Mouse (Mus musculus) midbrain, embryonic 10.5 days (tissue): ENCODE measurements around the gene Irf2bpl. TPM values are rescaled to one million over a fixed set of nuclear protein-coding genes. Genes with fewer than 3 reads are reported as not detected.

Source experiments
- DNase-seq: peaks from one replicate; pipeline ENCODE4 v3.0.0-alpha.2; 2017; ENCODE audit warnings: low spot score
- H3K27ac ChIP-seq: fragments of 300-500 bp; sonication (generic); replicated peaks from 2 replicates; pipeline ENCODE4 v1.5.1; 2016; ENCODE audit warnings: mild to moderate bottlenecking
- H3K27me3 ChIP-seq: fragments of 300-500 bp; sonication (generic); 2 replicates; pipeline ENCODE4 v1.6.1; 2016; ENCODE audit warnings: low read depth, mild to moderate bottlenecking; ENCODE audit not compliant: poor library complexity, severe bottlenecking
- H3K36me3 ChIP-seq: fragments of 300-500 bp; sonication (generic); 2 replicates; pipeline ENCODE4 v1.6.1; 2016; ENCODE audit warnings: mild to moderate bottlenecking, moderate library complexity
- H3K4me1 ChIP-seq: fragments of 300-500 bp; sonication (generic); 2 replicates; pipeline ENCODE4 v1.6.1; 2016
- H3K4me3 ChIP-seq: fragments of 300-500 bp; sonication (generic); 2 replicates; pipeline ENCODE4 v1.5.1; 2016; ENCODE audit warnings: mild to moderate bottlenecking, moderate library complexity
- H3K9me3 ChIP-seq: fragments of 300-500 bp; sonication (generic); replicated peaks from 2 replicates; pipeline ENCODE4 v1.6.1; 2016; ENCODE audit warnings: mild to moderate bottlenecking
- WGBS: fragments of 180-500 bp; shearing (Covaris S2); methylation state at CpG from one replicate; pipeline ENCODE4 v1.1.7; 2016; 5-methylcytosine and 5-hydroxymethylcytosine counted together
- polyA plus RNA-seq: library from polyadenylated mRNA; unstranded; fragments of >200 nt; fragmentation: Nextera tagmentation; extraction: Ambion mirVana; gene quantifications from 2 replicates; pipeline ENCODE4 v1.2.1, GENCODE M21; 2016

Irf2bpl gene
- polyA plus RNA-seq, 1 experiment from 2014 or later = 28.6 TPM

DNA sequence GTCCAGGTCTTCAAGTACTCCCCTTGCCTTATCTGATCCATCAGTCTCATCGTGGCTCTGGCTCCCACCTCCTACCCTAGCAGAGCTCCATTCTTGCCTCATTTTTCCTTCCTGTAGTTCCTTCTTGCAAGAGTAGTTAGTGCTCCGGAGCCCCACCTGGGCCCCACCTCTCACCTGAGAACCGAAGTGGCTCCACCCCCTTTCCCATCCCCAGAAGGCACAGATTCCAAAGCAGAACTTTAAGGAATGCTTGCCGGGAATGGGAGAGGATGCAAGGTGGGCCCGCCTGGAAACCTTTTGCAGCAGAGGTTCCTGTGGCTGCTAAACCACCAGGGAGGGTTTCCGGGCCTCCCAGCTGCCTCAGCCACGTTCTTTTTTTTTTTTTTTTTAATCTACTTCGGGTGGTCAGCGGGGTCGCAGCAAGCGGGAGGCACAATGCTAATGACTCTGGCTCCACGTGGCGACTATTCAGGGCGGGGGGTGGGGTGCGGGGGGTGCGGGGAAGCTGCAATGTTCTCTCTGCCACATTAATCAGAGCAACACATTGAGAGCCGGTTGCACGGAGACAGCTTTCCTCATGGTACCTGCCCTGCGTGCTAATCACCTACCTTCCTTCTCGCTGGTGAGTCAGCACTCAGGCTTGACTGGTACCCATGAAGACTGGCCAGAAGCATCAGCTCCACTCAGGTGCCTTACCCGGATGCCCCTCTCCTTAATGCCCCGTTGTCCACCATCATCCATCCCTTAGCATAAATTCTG is 27.9 kb upstream of the Irf2bpl start:
- peaks cover 50% of the 10 kb centered on the region for H3K4me1 ChIP-seq
- peak overlapping the region; percentile 68 for H3K27ac ChIP-seq
- DNase-seq = no peak
- H3K9me3 ChIP-seq = no peaks in the 10 kb centered on the region
- no peaks in the 10 kb centered on the region for H3K36me3 ChIP-seq
- peak overlapping the region; percentile 24; the same call in 1 of the 2 replicates for H3K4me3 ChIP-seq
- WGBS = 8% methylated on average over 22 of the region's 22 CpGs
- H3K27me3 ChIP-seq = peaks cover 72% of the 10 kb centered on the region

DNA sequence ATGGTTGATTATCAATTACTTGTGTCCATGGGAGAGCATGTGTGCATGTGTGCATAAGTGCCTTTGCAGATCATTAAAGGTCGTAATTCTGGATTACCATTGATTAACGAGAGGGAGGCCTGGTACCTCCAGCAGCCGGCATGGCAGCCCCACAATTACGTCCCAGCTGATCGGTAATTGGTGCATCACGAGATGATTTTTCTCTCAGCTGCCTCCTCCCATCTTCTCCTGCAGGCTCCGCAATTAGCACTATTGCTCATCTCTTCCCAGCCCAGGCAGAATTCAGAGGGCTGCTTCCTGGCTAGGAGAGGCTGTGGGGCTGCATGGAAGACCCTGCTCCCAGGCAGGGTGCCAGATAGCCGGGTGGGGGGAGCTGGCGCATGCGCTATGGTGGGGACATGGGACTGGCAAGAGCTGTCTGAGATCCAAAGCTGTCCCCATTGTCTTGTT is 26.9 kb upstream of the Irf2bpl start:
- Histone ChIP-seq H3K27me3 (peaks cover 80% of the 10 kb centered on the region), H3K9me3 (no peaks in the 10 kb centered on the region), H3K4me1 (peaks cover 44% of the 10 kb centered on the region), H3K27ac (peak overlapping the region; percentile 68), H3K36me3 (no peaks in the 10 kb centered on the region), H3K4me3 (no peak overlapping the region)
- 64% methylated on average over 10 of the region's 10 CpGs for WGBS
- no peak for DNase-seq

DNA sequence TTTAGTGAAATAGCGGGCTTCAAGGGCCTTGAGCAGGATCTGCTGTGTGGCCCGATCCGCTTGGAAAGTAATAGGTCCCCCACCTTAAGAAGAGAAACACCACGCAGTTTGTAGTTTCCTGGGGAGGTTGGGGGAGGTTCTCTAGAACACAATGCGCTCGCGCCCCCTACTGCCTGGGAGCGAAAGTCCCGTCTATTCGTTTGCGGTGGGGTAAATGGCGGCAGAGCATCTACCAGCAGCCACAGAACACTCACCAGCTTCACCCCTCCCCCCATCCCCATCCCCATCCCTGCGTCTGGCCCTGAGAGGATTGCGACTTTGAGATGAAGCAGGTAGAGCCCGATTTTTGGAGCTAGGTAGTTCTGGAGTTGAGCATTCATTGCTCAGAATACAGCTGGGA is 21.8 kb upstream of the Irf2bpl start:
- peaks cover 36% of the 10 kb centered on the region for H3K4me1 ChIP-seq
- peak; percentile 81 for DNase-seq
- WGBS = 3% methylated on average over 15 of the region's 15 CpGs

DNA sequence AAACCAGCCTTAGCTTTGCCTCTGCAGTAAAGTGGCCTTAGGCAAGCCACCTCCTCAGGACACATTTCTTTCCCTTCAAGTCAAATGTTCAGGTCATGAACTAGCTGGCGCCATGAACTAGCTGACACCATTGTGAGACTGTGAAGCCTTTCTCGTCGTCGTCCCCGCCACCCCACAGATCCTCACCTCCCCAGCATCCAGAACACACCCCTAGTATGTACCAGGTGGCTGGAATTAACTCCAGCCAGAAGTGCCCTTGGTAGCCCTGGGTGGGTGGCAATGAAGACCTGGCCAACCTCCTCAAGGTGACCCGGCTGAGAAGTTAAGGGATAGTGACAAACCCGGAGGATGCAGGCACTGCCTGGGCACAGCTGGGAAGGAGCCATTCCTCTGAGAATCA is 21.3 kb upstream of the Irf2bpl start:
- H3K4me1 ChIP-seq = peaks cover 36% of the 10 kb centered on the region
- no peak overlapping the region for H3K4me3 ChIP-seq
- peaks cover 42% of the 10 kb centered on the region for H3K27me3 ChIP-seq
- no peak for DNase-seq
- peak overlapping the region; percentile 56; the same call in 1 of the 2 replicates for H3K27ac ChIP-seq
- 67% methylated on average over 7 of the region's 7 CpGs for WGBS
- no peaks in the 10 kb centered on the region for H3K9me3 ChIP-seq
- H3K36me3 ChIP-seq = no peaks in the 10 kb centered on the region

More for the DNA sequence above, 21.8 kb upstream of the Irf2bpl start:
- Histone ChIP-seq H3K27ac (0 out of 2 replicates have a peak overlapping the region, but pooled peaks have one; percentile 46), H3K4me3 (no peak overlapping the region), H3K27me3 (peaks cover 47% of the 10 kb centered on the region), H3K9me3 (no peaks in the 10 kb centered on the region), H3K36me3 (no peaks in the 10 kb centered on the region)

DNA sequence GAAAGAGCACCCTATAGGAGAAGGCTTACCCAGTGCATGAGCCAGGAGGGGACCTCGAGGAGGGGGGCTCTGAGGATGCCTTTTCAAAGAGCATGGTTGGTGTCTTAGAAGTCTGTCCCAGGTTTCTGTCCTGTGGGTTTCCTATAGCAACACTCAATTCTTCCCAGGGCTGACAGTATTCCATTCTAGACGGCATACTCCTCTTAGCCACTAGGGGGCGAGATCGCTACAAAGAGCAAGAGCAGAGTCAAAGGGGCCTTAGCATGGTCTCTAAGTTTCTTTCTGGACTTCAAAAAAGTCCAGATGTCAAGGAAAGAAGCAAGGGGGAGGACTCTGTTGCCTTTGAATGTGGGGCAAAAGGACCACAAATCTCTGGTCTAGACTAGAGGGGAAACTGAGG is 20.6 kb upstream of the Irf2bpl start:
- Histone ChIP-seq H3K36me3 (no peaks in the 10 kb centered on the region), H3K27ac (peak overlapping the region; percentile 56), H3K27me3 (peaks cover 37% of the 10 kb centered on the region), H3K9me3 (no peaks in the 10 kb centered on the region), H3K4me3 (no peak overlapping the region), H3K4me1 (peaks cover 38% of the 10 kb centered on the region)
- peak; percentile 47 for DNase-seq
- WGBS = 14% methylated on average over 4 of the region's 4 CpGs

DNA sequence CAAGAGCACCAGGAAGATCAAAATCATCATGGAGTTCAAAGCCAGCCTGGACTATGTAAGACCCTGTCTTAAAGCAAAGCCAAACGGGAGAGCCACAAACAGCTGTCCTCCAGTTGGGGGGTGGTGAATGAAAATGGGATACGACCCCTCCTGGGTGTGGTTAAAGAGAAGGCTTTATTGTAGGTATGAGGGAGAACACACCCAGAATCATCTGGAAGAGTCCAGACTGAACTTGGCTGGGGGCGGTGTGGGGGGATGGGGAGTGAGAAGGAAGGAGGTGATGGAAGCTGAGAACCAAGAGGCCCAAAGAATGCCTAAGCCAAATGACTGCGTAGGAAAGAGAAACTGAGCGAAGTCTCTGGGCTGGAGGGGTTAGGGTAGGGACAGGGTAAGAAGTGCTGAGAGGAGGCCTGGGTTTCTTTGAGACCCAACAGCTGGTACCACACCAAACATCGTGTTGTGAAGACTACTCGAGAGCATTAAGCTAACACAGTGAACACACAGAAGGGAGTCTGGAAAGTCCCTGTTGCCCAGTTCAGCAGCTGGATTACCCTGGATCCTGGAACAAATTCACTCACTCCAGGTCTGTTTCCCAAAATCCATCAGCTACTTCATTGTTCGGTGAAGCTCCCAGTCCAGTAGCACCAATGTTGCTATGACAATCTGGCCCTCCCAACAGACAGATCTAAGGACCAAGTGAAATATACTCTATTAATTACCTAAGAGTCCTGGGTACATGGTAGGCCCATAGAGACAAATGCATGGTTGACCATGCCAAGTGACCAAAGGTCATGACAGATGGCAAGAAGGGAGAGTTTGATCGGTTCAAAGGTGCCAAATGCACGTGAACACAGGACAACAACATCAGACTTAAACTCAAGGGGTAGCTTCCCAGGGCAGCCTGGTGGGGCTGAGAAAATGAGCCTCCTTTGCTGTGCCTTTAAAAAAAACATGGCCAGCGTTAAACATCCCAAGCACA is 19.5 kb upstream of the Irf2bpl start:
- Histone ChIP-seq H3K27me3 (peaks cover 28% of the 10 kb centered on the region), H3K36me3 (no peaks in the 10 kb centered on the region), H3K27ac (peak overlapping the region; percentile 56), H3K4me3 (no peak overlapping the region), H3K4me1 (peaks cover 42% of the 10 kb centered on the region), H3K9me3 (no peaks in the 10 kb centered on the region)
- DNase-seq = no peak
- 86% methylated on average over 11 of the region's 11 CpGs for WGBS

DNA sequence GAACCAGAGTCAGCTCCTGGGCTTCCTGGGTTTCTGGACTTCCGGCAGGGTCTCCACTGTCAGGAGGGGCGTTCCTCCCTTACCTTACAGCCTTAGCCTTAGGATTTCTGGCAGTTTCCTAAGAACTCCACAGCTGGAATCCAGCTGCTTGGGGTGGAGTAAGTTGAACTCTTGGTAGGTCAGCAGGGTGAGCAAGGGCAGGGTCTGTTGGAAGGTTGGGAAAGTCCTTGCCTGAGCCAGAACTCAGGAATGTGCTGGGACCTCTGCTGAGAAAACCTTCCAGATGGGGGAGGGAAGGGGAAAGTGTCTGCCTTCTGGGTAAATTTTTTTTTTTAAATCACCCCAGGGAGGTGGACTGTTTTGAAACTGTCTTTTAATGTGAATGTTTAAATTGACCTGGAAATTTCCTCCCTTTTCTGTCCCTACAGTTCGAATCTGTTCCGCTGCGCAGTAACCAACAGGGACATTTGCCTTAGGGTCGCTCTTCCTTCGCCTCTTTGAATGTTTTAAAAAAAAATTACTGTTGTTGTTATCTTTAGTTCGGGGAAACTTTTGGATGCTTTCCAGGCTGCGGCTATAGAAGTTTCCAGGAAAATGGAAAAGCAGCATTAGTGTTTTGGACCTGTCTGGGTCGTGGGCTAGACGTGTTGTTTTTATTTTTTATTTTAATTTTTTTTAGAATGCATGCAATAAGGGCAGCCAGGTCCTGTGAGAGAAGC is 15.0 kb upstream of the Irf2bpl start:
- H3K4me3 ChIP-seq = no peak overlapping the region
- peak; percentile 16 for DNase-seq
- peak overlapping the region; percentile 73 for H3K27ac ChIP-seq

DNA sequence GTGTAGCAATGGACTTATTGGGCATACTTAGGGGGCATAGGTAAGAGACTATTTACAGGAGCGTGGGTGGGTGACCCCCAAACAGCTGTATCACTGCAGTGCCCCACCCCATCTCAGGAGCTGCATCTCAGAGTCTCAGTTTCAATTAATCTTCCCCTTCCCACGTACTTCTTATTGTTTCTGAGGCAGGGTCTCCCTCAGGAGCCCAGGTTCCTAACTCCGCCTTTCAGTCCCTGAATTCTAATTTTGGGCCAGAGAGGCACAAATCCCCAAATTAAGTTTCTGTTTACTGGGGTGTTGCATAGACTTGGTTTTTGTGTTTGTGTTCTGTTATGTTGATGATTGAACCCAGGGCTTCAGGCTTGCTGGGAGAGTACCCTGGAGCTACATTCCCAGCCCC is 13.8 kb upstream of the Irf2bpl start:
- peaks cover 70% of the 10 kb centered on the region for H3K4me1 ChIP-seq
- DNase-seq = no peak
- H3K27me3 ChIP-seq = 0 out of 2 replicates have a peak, but pooled peaks cover 4% of the 10 kb centered on the region
- H3K27ac ChIP-seq = peak overlapping the region; percentile 94
- WGBS = 69% methylated on average over 3 of the region's 3 CpGs
- no peaks in the 10 kb centered on the region for H3K36me3 ChIP-seq
- no peaks in the 10 kb centered on the region for H3K9me3 ChIP-seq
- H3K4me3 ChIP-seq = no peak overlapping the region

More for the DNA sequence above, 15.0 kb upstream of the Irf2bpl start:
- 0 out of 2 replicates have a peak, but pooled peaks cover 4% of the 10 kb centered on the region for H3K27me3 ChIP-seq
- no peaks in the 10 kb centered on the region for H3K9me3 ChIP-seq
- no peaks in the 10 kb centered on the region for H3K36me3 ChIP-seq
- WGBS = 75% methylated on average over 11 of the region's 11 CpGs
- peaks cover 67% of the 10 kb centered on the region for H3K4me1 ChIP-seq

DNA sequence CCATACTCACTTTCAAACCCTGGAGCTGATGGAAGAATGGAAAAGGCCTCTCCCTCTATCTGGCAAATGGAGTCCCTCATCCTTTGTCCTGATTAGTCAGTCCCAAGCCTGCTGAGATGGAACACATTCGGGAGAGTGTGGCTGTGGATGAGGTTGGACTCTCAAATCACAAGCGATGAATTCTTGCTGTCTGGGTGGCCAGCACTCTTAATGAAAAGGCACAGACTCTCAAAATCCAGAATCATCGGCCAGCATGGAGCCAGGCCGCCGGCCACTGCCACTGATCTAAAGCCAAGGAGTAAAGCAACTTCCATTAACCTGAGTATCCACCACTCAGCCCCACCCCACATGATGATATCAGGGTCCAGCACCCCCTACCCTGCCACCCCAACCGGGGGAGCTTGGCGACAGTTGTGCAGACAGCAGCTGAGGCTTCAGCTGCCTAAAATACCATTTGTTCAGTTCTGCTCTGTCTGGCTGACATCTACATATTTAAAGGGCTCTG is 13.2 kb upstream of the Irf2bpl start:
- Histone ChIP-seq H3K27ac (peak overlapping the region; percentile 94), H3K27me3 (0 out of 2 replicates have a peak, but pooled peaks cover 4% of the 10 kb centered on the region), H3K4me3 (no peak overlapping the region), H3K9me3 (no peaks in the 10 kb centered on the region), H3K36me3 (no peaks in the 10 kb centered on the region), H3K4me1 (peaks cover 76% of the 10 kb centered on the region)
- 50% methylated on average over 7 of the region's 7 CpGs for WGBS
- DNase-seq = no peak

DNA sequence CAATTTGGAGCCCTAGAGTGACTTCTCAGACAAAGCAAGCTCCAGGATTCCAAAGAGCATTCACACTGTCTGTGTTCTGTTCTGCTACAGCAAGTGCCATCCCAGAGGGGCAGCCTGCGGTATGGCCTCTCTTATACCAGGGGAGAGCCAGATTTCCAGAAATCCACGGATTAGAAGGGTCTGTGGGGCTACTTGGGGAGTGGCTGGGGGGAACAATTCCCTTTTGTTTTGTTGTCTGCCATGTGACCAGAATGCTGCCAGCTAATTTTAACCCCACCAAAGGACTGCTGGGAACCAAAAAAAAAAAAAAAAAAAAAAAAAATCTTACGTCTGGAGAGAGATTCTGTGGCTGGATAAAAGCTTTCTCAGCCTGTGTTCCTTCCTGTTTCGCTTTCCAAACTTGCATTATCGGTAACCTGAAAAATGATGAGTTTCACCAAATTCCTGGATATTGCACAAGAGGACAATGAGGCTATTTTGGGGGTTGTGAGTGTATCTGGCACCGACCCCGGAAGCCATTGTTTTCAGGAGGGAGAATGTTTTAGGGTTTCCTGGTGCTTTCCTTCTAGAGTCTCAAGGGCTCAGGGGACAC is 12.4 kb upstream of the Irf2bpl start:
- Histone ChIP-seq H3K4me3 (peak overlapping the region; percentile 17; the same call in 1 of the 2 replicates), H3K27ac (peak overlapping the region; percentile 94), H3K4me1 (peaks cover 84% of the 10 kb centered on the region), H3K36me3 (no peaks in the 10 kb centered on the region), H3K27me3 (0 out of 2 replicates have a peak, but pooled peaks cover 4% of the 10 kb centered on the region), H3K9me3 (no peaks in the 10 kb centered on the region)
- peak; percentile 25 for DNase-seq
- 39% methylated on average over 7 of the region's 7 CpGs for WGBS

DNA sequence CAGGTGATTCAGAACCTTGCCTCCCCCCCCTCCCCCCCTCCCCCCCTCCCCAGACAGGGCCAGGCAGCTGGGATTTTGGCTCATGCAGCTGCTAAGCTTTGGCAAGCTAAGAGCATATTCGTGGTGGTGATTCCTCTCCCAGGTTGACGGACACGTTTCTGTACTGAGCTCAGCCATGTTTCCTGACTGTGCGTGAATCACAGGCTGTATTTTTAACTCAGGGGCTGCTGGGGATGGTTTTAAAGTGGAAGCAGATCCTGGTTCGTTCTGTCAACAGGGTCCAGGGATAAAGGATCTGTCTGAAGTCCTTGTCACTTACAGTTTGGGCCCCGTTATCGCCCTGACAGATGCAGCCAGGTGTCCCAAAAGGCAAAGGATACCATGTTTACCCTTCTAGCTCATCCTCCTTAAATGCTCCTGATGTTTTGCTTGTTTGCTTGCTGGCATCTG is 11.9 kb upstream of the Irf2bpl start:
- 25% methylated on average over 7 of the region's 7 CpGs for WGBS
- no peaks in the 10 kb centered on the region for H3K9me3 ChIP-seq
- peak overlapping the region; percentile 94 for H3K27ac ChIP-seq
- peak; percentile 24 for DNase-seq
- peak overlapping the region; percentile 17 for H3K4me3 ChIP-seq
- peaks cover 90% of the 10 kb centered on the region for H3K4me1 ChIP-seq
- H3K27me3 ChIP-seq = 0 out of 2 replicates have a peak, but pooled peaks cover 4% of the 10 kb centered on the region
- H3K36me3 ChIP-seq = no peaks in the 10 kb centered on the region
